Mouse (Mus musculus): ENCODE data around the gene Ntf5. TPM values are rescaled to one million over a fixed set of nuclear protein-coding genes. Genes with fewer than 3 reads are reported as not detected.

Gene Ntf5
- total RNA-seq, 1 experiment, result 2.4 TPM

DNA sequence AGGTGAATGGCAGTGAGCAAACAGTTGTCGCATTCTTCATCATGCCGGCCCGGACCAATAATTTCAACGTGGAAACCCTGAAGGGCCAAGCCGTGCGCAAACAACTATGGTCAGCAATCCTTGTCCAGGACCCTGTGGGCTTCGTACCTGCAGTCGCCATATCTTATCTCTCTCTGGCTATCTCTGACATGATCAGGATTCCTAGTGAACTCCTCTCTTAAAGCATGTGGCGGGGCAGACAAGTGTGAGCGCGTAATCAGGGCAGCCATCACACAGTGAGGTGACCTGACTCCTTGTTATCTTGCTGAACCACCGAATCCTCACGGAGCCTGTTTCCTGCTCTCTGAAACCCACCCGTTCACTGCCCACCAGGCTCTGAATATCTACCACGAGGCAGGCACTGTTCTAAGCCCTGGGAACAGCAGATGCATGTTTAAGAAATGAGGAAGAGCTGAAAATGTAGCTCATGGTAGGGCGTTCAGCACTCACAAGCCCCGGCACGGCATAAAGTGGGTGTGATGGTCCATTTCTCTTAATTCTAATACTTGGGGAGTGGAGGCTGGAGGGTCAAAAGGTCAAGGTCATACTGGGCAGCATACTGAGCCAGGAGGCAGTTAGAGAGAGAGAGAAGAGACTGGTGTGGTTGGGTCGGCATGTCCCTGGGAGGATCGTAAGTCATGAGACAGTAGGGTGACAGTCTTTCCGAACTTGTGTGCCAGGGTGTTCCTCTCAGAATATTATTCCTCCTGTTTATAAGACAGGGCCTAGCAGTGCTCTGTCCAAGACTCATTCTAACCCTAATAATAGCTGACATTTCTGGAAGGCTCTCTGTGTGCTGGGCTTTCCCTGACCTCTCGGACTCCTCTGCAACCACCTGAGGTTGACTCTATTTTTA lies 30.3 kb downstream of the Ntf5 start:
- H3K9ac ChIP-seq (ENCODE audit: insufficient read depth, low read depth, low read length, poor library complexity, severe bottlenecking), result peak overlapping the region; percentile 4; the same call in 1 of the 2 replicates
- no peaks in the 10 kb centered on the region for H3K9me3 ChIP-seq (ENCODE audit: control insufficient read depth, insufficient read depth, low read depth, low read length)
- TF ChIP-seq CHD2 (IDR thresholded peaks at IDR 0.05; ENCODE audit: low read depth, low read length), result no peak
- no peak for TF ChIP-seq ZNF384 (IDR thresholded peaks at IDR 0.05; ENCODE audit: low read depth, low read length)
- no peak for TF ChIP-seq ZC3H11A (IDR thresholded peaks at IDR 0.05; ENCODE audit: borderline replicate concordance, low read depth, low read length)
- no peak for TF ChIP-seq MAFK (IDR thresholded peaks at IDR 0.05; ENCODE audit: insufficient read depth, low read depth, low read length)
- TF ChIP-seq HCFC1 (IDR thresholded peaks at IDR 0.05; ENCODE audit: borderline replicate concordance, insufficient read depth, low read length), result no peak
- peaks cover 5 to 15% of the 10 kb centered on the region in 2 experiments; a peak in 3 of 4 replicates for H3K4me1 ChIP-seq (ENCODE audit: control insufficient read depth in 2 of 2, insufficient read depth in 2 of 2, low read length in 2 of 2, poor library complexity in 1 of 2)
- in situ Hi-C loops (cut with MboI; ENCODE audit: low sequenced_read_pairs in 2 of 2, unreplicated experiment in 2 of 2), result no loop called here
- DNase-seq (ENCODE audit: low read depth, low spot score), result no peak
- H3K4me3 ChIP-seq (ENCODE audit: insufficient read depth in 1 of 2, low read depth in 1 of 2, low read length in 2 of 2, poor library complexity in 1 of 2, severe bottlenecking in 1 of 2), result no peak overlapping the region
- no peak overlapping the region for H3K27ac ChIP-seq (ENCODE audit: insufficient read depth, low read depth, low read length, poor library complexity, severe bottlenecking)
- H3K36me3 ChIP-seq (ENCODE audit: control insufficient read depth, insufficient read depth, low read length, poor library complexity, severe bottlenecking), result peaks cover 6% of the 10 kb centered on the region; the same call in 1 of the 2 replicates

DNA sequence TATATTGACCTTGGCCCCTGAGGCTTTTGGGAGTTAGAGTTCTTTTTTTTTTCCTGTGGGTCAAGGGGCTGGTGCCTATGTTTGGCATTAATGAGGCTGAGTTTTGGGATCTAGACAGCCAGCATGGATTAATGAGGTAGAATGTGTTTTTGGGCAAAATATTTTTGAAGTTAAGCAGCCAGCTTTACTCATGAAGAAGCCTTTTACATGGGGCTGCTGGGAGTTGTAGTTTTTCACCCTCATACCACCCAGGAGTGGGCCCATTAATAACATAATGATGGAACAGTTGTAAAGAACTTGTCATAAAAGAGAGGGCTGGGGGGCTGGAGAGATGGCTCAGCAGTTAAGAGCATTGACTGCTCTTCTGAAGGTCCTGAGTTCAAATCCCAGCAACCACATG lies 33.1 kb downstream of the Ntf5 start:
- TF ChIP-seq ZC3H11A (IDR thresholded peaks at IDR 0.05; ENCODE audit: borderline replicate concordance, low read depth, low read length), result no peak
- peak; percentile 78 for TF ChIP-seq HCFC1 (IDR thresholded peaks at IDR 0.05; ENCODE audit: borderline replicate concordance, insufficient read depth, low read length)
- TF ChIP-seq ZNF384 (IDR thresholded peaks at IDR 0.05; ENCODE audit: low read depth, low read length), result no peak
- no peak for TF ChIP-seq CHD2 (IDR thresholded peaks at IDR 0.05; ENCODE audit: low read depth, low read length)
- no peak for TF ChIP-seq MAFK (IDR thresholded peaks at IDR 0.05; ENCODE audit: insufficient read depth, low read depth, low read length)
- Histone ChIP-seq H3K27ac (ENCODE audit: insufficient read depth, low read depth, low read length, poor library complexity, severe bottlenecking) (no peak overlapping the region), H3K36me3 (ENCODE audit: control insufficient read depth, insufficient read depth, low read length, poor library complexity, severe bottlenecking) (peaks cover 6% of the 10 kb centered on the region; the same call in 1 of the 2 replicates), H3K4me3 (ENCODE audit: insufficient read depth in 1 of 2, low read depth in 1 of 2, low read length in 2 of 2, poor library complexity in 1 of 2, severe bottlenecking in 1 of 2) (no peak overlapping the region), H3K4me1 (ENCODE audit: control insufficient read depth in 2 of 2, insufficient read depth in 2 of 2, low read length in 2 of 2, poor library complexity in 1 of 2) (peaks cover 1 to 18% of the 10 kb centered on the region in 2 experiments; a peak in 2 of 4 replicates), H3K9ac (ENCODE audit: insufficient read depth, low read depth, low read length, poor library complexity, severe bottlenecking) (no peak overlapping the region), H3K9me3 (ENCODE audit: control insufficient read depth, insufficient read depth, low read depth, low read length) (no peaks in the 10 kb centered on the region)
- DNase-seq (ENCODE audit: low read depth, low spot score), result no peak
- in situ Hi-C loops (cut with MboI; ENCODE audit: low sequenced_read_pairs in 2 of 2, unreplicated experiment in 2 of 2), result no loop called here

- H3K36me3 ChIP-seq (ENCODE audit: control insufficient read depth, insufficient read depth, low read length, poor library complexity, severe bottlenecking), result peaks cover 6% of the 10 kb centered on the region; the same call in 1 of the 2 replicates
- no peaks in the 10 kb centered on the region for H3K9me3 ChIP-seq (ENCODE audit: control insufficient read depth, insufficient read depth, low read depth, low read length)
- H3K9ac ChIP-seq (ENCODE audit: insufficient read depth, low read depth, low read length, poor library complexity, severe bottlenecking), result peak overlapping the region; percentile 75
- DNase-seq (ENCODE audit: low read depth, low spot score), result no peak
- H3K4me3 ChIP-seq (ENCODE audit: insufficient read depth in 1 of 2, low read depth in 1 of 2, low read length in 2 of 2, poor library complexity in 1 of 2, severe bottlenecking in 1 of 2), result peak overlapping the region; percentile 49 to 53
- peak overlapping the region; percentile 75 for H3K27ac ChIP-seq (ENCODE audit: insufficient read depth, low read depth, low read length, poor library complexity, severe bottlenecking)
- in situ Hi-C loops (cut with MboI; ENCODE audit: low sequenced_read_pairs in 2 of 2, unreplicated experiment in 2 of 2), result no loop called here
- peaks cover 1 to 21% of the 10 kb centered on the region in 2 experiments; a peak in 2 of 4 replicates for H3K4me1 ChIP-seq (ENCODE audit: control insufficient read depth in 2 of 2, insufficient read depth in 2 of 2, low read length in 2 of 2, poor library complexity in 1 of 2)
- TF ChIP-seq HCFC1 (IDR thresholded peaks at IDR 0.05; ENCODE audit: borderline replicate concordance, insufficient read depth, low read length) (peak; percentile 82), MAFK (IDR thresholded peaks at IDR 0.05; ENCODE audit: insufficient read depth, low read depth, low read length) (no peak), CHD2 (IDR thresholded peaks at IDR 0.05; ENCODE audit: low read depth, low read length) (no peak), ZNF384 (IDR thresholded peaks at IDR 0.05; ENCODE audit: low read depth, low read length) (peak; percentile 57; the same call in 1 of the 2 replicates), ZC3H11A (IDR thresholded peaks at IDR 0.05; ENCODE audit: borderline replicate concordance, low read depth, low read length) (no peak)
Measured at GRCm38 (mm10) chr7:45447325-45447990, 34.0 kb downstream of the Ntf5 start.

- Histone ChIP-seq H3K36me3 (ENCODE audit: control insufficient read depth, insufficient read depth, low read length, poor library complexity, severe bottlenecking) (peaks cover 11% of the 10 kb centered on the region; the same call in 1 of the 2 replicates), H3K9me3 (ENCODE audit: control insufficient read depth, insufficient read depth, low read depth, low read length) (no peaks in the 10 kb centered on the region), H3K4me3 (ENCODE audit: insufficient read depth in 1 of 2, low read depth in 1 of 2, low read length in 2 of 2, poor library complexity in 1 of 2, severe bottlenecking in 1 of 2) (no peak overlapping the region), H3K9ac (ENCODE audit: insufficient read depth, low read depth, low read length, poor library complexity, severe bottlenecking) (no peak overlapping the region), H3K27ac (ENCODE audit: insufficient read depth, low read depth, low read length, poor library complexity, severe bottlenecking) (peak overlapping the region; percentile 43; the same call in 1 of the 2 replicates), H3K4me1 (ENCODE audit: control insufficient read depth in 2 of 2, insufficient read depth in 2 of 2, low read length in 2 of 2, poor library complexity in 1 of 2) (peaks cover 1 to 20% of the 10 kb centered on the region in 2 experiments; a peak in 1 of 4 replicates)
- in situ Hi-C loops (cut with MboI; ENCODE audit: low sequenced_read_pairs in 2 of 2, unreplicated experiment in 2 of 2), result no loop called here
- DNase-seq (ENCODE audit: low read depth, low spot score), result no peak
- TF ChIP-seq MAFK (IDR thresholded peaks at IDR 0.05; ENCODE audit: insufficient read depth, low read depth, low read length) (no peak), ZC3H11A (IDR thresholded peaks at IDR 0.05; ENCODE audit: borderline replicate concordance, low read depth, low read length) (no peak), ZNF384 (IDR thresholded peaks at IDR 0.05; ENCODE audit: low read depth, low read length) (no peak), HCFC1 (IDR thresholded peaks at IDR 0.05; ENCODE audit: borderline replicate concordance, insufficient read depth, low read length) (no peak), CHD2 (IDR thresholded peaks at IDR 0.05; ENCODE audit: low read depth, low read length) (no peak)
Measured at GRCm38 (mm10) chr7:45449974-45450373, 36.5 kb downstream of the Ntf5 start.
